Mouse (Mus musculus) C2C12 (cell line): ENCODE data around the gene Tubb4a.

Experiments used
- CTCF ChIP-seq: IDR thresholded peaks from one replicate; pipeline ENCODE4 v1.5.1; 2011; ENCODE audit not compliant: control insufficient read depth, insufficient read depth, insufficient read length
- FOSL1 ChIP-seq: IDR thresholded peaks from one replicate; pipeline ENCODE4 v1.8.0; 2011; ENCODE audit warnings: mild to moderate bottlenecking, low read length; ENCODE audit not compliant: poor library complexity, insufficient read depth, severe bottlenecking
- MAX ChIP-seq: IDR thresholded peaks from one replicate; pipeline ENCODE4 v1.6.1; 2011; ENCODE audit warnings: mild to moderate bottlenecking, control low read depth
- MYOD1 ChIP-seq: IDR thresholded peaks from one replicate; pipeline ENCODE4 v1.6.1; 2011; ENCODE audit warnings: low read depth; ENCODE audit not compliant: control insufficient read depth, insufficient read length
- USF1 ChIP-seq: IDR thresholded peaks from one replicate; pipeline ENCODE4 v1.6.1; 2011; ENCODE audit warnings: low read depth, mild to moderate bottlenecking, control low read depth, moderate library complexity

GRCm38 (mm10) chr17:57063031-57063430 is 24.6 kb downstream of the Tubb4a start:
- TF ChIP-seq CTCF (no peak), USF1 (no peak), MAX (no peak), MYOD1 (no peak), FOSL1 (no peak)
